Mouse (Mus musculus): ENCODE measurements around the gene Ctsc.
A peak's percentile ranks its signal among the peaks of the same experiment; 100 is the strongest.

DNA sequence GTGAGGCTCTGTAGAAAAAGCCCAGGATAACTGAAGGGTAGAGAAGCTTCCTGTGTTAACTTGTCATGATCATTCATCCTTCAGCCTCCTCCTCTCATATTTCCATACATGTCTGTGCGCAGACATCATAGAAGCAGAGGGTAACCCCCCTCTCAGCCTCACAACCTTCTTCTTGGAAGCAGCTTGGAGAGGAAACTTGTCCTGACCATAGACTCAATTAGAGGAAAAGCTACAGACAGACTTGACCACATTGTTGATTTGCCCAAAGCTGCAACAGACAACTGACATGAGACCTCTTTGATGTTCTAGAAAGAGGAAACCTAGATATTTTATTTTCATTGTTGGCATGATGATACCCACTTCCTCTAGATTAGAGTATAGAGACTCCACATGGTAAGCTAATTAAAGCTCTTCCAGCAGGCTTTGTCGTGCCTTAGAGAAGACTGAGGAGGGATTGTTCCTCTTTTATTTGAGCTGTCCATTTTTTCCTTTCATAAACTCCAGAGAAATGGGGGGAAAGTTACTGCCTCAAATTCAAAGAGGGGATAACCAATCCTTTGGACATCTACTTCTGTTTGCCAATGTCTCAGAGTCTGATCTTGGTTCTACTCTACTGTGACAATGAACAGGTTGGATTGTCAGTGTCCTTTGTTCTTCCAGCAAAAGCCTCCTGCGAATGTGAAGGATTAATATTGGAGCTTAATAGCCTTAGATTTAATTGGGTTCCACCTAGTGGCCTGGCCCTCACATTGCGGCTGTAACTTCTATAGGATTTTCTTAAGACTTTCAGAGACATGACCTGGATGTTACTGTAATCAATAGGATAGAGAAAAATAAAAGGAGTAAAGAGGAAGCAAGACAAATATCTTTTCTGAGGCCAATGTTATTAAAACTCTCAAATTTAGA, 79.2 kb downstream of the Ctsc start:
- TF ChIP-seq CTCF (IDR thresholded peaks at IDR 0.05; ENCODE audit: extremely low read depth, insufficient read depth, low read length) (peak; percentile 44; the same call in 1 of the 2 replicates), POLR2A (IDR thresholded peaks at IDR 0.05; ENCODE audit: extremely low read depth, insufficient read depth, low read length) (no peak)

Data from cortical plate, adult 2 months (tissue).